Comparison of ENCODE assay signal across 14 mouse cellular contexts in the genomic region with DNA sequence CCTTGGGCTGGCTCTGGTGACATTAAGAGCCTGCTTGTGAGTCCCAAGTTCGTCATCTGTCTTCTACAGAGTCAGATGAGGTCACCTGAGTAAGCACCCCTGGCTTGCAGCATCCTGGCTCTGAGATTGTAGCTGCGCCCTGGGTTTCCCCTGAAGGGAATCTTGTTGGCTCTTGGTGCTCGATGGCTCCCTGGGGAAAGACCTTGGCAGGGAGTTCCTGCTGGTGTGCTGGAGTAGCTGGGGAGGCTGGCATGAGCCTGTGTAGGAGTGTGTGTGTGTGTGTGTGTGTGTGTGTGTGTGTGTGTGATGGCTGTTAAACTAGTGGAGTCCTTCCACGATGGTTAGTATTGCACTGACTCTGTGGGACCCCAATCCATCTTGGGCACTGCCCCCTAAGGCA.
DNase-seq lines count a peak whose midpoint lies in the region; ATAC-seq and TF ChIP-seq lines count a peak whose summit lies in the region.
"Had no signal": no experiment of that assay in that cellular context is flagged by ENCODE, and none has a peak within 500 bp of the region (broad histone marks: within the 10 kb centered on the region; RNA-seq: fewer than 3 reads in every experiment).

No protein-coding gene starts in this region.

- ATAC-seq in liver, embryonic 13.5 days (ENCODE audit: low read depth) = no peak
- ATAC-seq in liver, postnatal 0 days = no peak
- ATAC-seq: inflammation-experienced regulatory T-cells, adult 6 months had no signal

- peak; percentile 44 to 76 for DNase-seq in adrenal gland, adult (ENCODE audit: inconsistent age in 2 of 2, low spot score in 1 of 2)
- no peak for DNase-seq in adrenal gland, postnatal 4 days (ENCODE audit: low spot score in 2 of 2)
- DNase-seq in liver, embryonic 13.5 days = no peak
- DNase-seq in liver, postnatal 0 days = no peak
- peak; percentile 46 for DNase-seq in adrenal gland, postnatal 25 days
- DNase-seq in kidney, postnatal 36 days = peak; percentile 19 to 35
- DNase-seq in cerebellum, postnatal 36 days = no peak
- DNase-seq in layer of hippocampus, adult 11-12 months (ENCODE audit: low spot score) = no peak
- DNase-seq: cerebellum, adult 2 months; heart, adult 11 months; layer of hippocampus, adult 9-11 months had no signal

- peaks cover 44% of the 10 kb centered on the region for H3K4me1 ChIP-seq in liver, embryonic 13.5 days (replicated peaks)
- H3K4me1 ChIP-seq in liver, postnatal 0 days (ENCODE audit: insufficient read depth) = peaks cover 10% of the 10 kb centered on the region

- no peaks in the 10 kb centered on the region for H3K9me3 ChIP-seq in liver, embryonic 13.5 days (replicated peaks)
- H3K9me3 ChIP-seq in liver, postnatal 0 days (ENCODE audit: low read length) = no peaks in the 10 kb centered on the region
- H3K9me3 ChIP-seq: limb, embryonic 15.5 days; midbrain, embryonic 12.5 days had no signal

- WGBS in liver, embryonic 13.5 days (ENCODE audit: insufficient replicate concordance) = 64% methylated on average over 4 of the region's 4 CpGs
- 57% methylated on average over 4 of the region's 4 CpGs for WGBS in liver, postnatal 0 days (ENCODE audit: insufficient replicate concordance)

- H3K4me3 ChIP-seq in liver, embryonic 13.5 days (replicated peaks) = no peak overlapping the region
- H3K4me3 ChIP-seq in liver, postnatal 0 days (ENCODE audit: low read depth, low read length) = no peak overlapping the region
- H3K4me3 ChIP-seq: limb, embryonic 15.5 days; midbrain, embryonic 12.5 days had no signal

- no peak for TF ChIP-seq EP300 in liver, postnatal 0 days (IDR thresholded peaks at IDR 0.05; ENCODE audit: low read depth)

- peak overlapping the region; percentile 75; the same call in 1 of the 2 replicates for H3K27ac ChIP-seq in liver, embryonic 13.5 days
- H3K27ac ChIP-seq in liver, postnatal 0 days (ENCODE audit: low read depth) = no peak overlapping the region
- H3K27ac ChIP-seq: limb, embryonic 15.5 days; midbrain, embryonic 12.5 days had no signal

- H3K9ac ChIP-seq in liver, embryonic 13.5 days = peak overlapping the region; percentile 30
- no peak overlapping the region for H3K9ac ChIP-seq in liver, postnatal 0 days (replicated peaks)
- H3K9ac ChIP-seq: limb, embryonic 15.5 days; midbrain, embryonic 12.5 days had no signal

- peaks cover 9% of the 10 kb centered on the region; the same call in 1 of the 2 replicates for H3K27me3 ChIP-seq in liver, embryonic 13.5 days
- no peaks in the 10 kb centered on the region for H3K27me3 ChIP-seq in liver, postnatal 0 days (ENCODE audit: insufficient read depth, low read length)
- H3K27me3 ChIP-seq: limb, embryonic 15.5 days had no signal

- TF ChIP-seq CTCF in liver, postnatal 0 days (IDR thresholded peaks at IDR 0.05; ENCODE audit: low read depth) = no peak

- no peaks in the 10 kb centered on the region for H3K36me3 ChIP-seq in liver, embryonic 13.5 days
- H3K36me3 ChIP-seq in liver, postnatal 0 days (replicated peaks; ENCODE audit: insufficient read depth, low read length) = no peaks in the 10 kb centered on the region
- H3K36me3 ChIP-seq: limb, embryonic 15.5 days; midbrain, embryonic 12.5 days had no signal

- no peak overlapping the region for H3K4me2 ChIP-seq in liver, embryonic 13.5 days
- no peak overlapping the region for H3K4me2 ChIP-seq in liver, postnatal 0 days (ENCODE audit: low read depth, low read length)
- H3K4me2 ChIP-seq: limb, embryonic 15.5 days; midbrain, embryonic 12.5 days had no signal

Comparison
In these comparisons a context has a peak if more than half of its experiments do, and no peak if none do; other contexts are left out.
1. DNase-seq: peak in adrenal gland, adult (2 of 2), adrenal gland, postnatal 25 days (single experiment) and kidney, postnatal 36 days (2 of 2); none in adrenal gland, postnatal 4 days (0 of 2), liver, embryonic 13.5 days (single experiment), liver, postnatal 0 days (single experiment), cerebellum, postnatal 36 days (0 of 2) and layer of hippocampus, adult 11-12 months (single experiment).